Mouse (Mus musculus): Measurements from ENCODE around the gene Oscp1. TPM values are rescaled to one million over a fixed set of nuclear protein-coding genes. Genes with fewer than 3 reads are reported as not detected.
A peak's percentile ranks its signal among the peaks of the same experiment; 100 is the strongest.

Oscp1 gene
- polyA plus RNA-seq, 1 experiment from 2014 or later = 23.7 TPM

DNA sequence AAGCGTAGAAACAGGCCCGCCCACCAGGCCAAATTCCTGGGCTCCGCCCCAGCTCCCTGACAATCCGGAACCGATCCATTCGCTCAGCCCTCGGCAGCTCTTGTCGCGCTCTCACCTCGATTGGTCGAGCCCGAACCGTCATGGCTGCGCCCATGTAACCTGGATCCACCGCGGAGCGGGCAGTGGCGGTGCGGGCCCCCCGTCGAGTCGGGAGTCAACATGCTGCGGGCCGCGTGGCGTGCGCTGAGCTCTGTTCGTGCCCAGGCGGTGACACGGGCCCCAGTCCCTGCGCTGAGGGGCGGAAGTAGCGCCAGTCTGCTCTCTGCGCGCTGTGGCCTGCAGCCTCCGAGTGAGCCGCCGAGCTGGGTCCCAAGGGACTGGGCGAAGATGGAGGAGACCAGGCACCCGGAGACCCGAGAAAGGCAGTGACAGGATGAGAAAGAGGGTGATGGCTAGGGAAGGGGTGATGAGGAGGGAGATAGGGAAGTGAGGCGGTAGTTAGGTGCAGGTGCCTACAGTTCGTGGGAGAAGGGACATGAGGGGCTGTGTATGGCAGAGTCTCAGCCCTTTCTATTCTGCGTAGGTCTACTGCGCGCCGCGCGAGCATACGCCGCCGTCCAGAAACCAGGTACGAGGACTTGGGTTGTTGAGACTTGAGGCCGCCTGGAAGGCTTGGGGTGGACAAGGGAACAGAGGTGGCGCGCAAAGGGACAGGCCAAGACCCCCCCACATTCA, 11.3 kb upstream of the Oscp1 start, which contains the start of gene Mrps15:
Gene Mrps15, plus strand, starts transcription at position 75 of the 735 bp plus-strand sequence.
- H3K4me3 ChIP-seq (ENCODE audit: low read length) = peak within 1 kb of the TSS; percentile 80
- under 1% methylated on average over 56 of the region's 56 CpGs for WGBS
- H3K9me3 ChIP-seq (ENCODE audit: control insufficient read depth, low read length) = no peaks in the 10 kb centered on the region
- H3K4me1 ChIP-seq (replicated peaks; ENCODE audit: control insufficient read depth, insufficient read depth, low read length) = peaks cover 7% of the 10 kb centered on the region; the same call in 1 of the 2 replicates
- H3K9ac ChIP-seq (ENCODE audit: low read length) = peak within 1 kb of the TSS; percentile 79
- H3K27me3 ChIP-seq (ENCODE audit: control insufficient read depth, insufficient read depth, low read depth, low read length) = no peaks in the 10 kb centered on the region
- H3K36me3 ChIP-seq (ENCODE audit: control insufficient read depth, insufficient read depth, low read length) = 0 out of 2 replicates have a peak, but pooled peaks cover 2% of the 10 kb centered on the region
- peak; percentile 95 for ATAC-seq (ENCODE audit: low read depth)
- peak within 1 kb of the TSS; percentile 56 for H3K27ac ChIP-seq (ENCODE audit: low read length)
- peak within 1 kb of the TSS; percentile 64 for H3K4me2 ChIP-seq (ENCODE audit: low read depth, low read length)

GRCm38 (mm10) chr4:126051617-126052016, 6.7 kb upstream of the Oscp1 start:
- WGBS = 68% methylated on average over 7 of the region's 7 CpGs
- Histone ChIP-seq H3K9ac (ENCODE audit: low read length) (no peak overlapping the region), H3K27me3 (ENCODE audit: control insufficient read depth, insufficient read depth, low read depth, low read length) (no peaks in the 10 kb centered on the region), H3K4me3 (ENCODE audit: low read length) (no peak overlapping the region), H3K36me3 (ENCODE audit: control insufficient read depth, insufficient read depth, low read length) (peaks cover 18% of the 10 kb centered on the region), H3K27ac (ENCODE audit: low read length) (no peak overlapping the region), H3K4me1 (replicated peaks; ENCODE audit: control insufficient read depth, insufficient read depth, low read length) (peaks cover 7% of the 10 kb centered on the region; the same call in 1 of the 2 replicates), H3K4me2 (ENCODE audit: low read depth, low read length) (no peak overlapping the region), H3K9me3 (ENCODE audit: control insufficient read depth, low read length) (no peaks in the 10 kb centered on the region)
- ATAC-seq (ENCODE audit: low read depth) = peak; percentile 57

DNA sequence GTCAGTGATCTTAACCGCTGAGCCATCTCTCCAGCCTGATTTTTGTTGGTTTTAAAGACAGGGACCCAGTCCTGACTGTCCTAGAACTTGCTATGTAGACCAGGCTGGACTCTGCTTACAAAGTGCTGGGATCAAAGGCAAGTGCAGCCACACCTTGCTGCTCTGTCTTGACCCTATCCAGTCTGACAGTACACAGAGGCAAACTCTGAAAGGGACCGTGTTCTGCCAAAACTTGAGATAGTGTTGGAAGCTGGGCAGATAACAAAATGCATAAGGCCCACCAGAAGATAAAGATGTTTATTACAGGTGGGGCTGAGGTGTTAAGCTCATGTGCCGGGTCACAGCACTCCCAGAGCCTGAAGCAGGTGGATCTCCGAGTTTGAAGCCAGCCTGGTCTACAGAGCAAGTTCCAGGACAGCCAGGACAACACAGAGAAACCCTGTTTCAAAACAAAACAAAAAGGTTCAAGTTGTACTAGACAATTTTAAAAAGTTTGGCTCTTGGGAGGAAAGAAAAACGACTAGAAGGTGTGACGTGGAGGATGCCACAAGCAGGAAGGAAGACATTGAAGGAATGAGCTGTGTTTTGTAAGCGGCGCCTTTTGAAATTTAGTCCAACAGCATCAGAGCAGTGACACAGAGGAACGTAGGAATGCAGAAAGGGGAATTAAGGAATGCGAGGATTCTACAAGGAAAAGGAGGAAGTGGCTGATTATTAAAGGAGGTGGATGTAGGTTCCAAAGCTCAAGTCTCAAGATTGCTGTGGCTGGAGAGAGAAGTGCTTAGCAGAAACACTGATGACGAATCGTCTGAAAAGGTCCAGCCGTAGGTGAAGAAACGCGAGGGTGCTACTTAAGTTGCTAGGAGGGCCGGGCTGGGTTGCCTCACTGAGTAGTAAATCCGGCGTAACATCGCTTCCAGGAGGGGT, 895 bp upstream of the Oscp1 start:
- Histone ChIP-seq H3K4me3 (ENCODE audit: low read length) (peak overlapping the region; percentile 75), H3K27ac (ENCODE audit: low read length) (peak overlapping the region; percentile 67; the same call in 1 of the 2 replicates), H3K4me2 (ENCODE audit: low read depth, low read length) (peak overlapping the region; percentile 64), H3K9me3 (ENCODE audit: control insufficient read depth, low read length) (no peaks in the 10 kb centered on the region), H3K27me3 (ENCODE audit: control insufficient read depth, insufficient read depth, low read depth, low read length) (no peaks in the 10 kb centered on the region), H3K36me3 (ENCODE audit: control insufficient read depth, insufficient read depth, low read length) (peaks cover 15% of the 10 kb centered on the region), H3K4me1 (replicated peaks; ENCODE audit: control insufficient read depth, insufficient read depth, low read length) (peaks cover 15% of the 10 kb centered on the region), H3K9ac (ENCODE audit: low read length) (peak overlapping the region; percentile 75)
- 9% methylated on average over 19 of the region's 19 CpGs for WGBS
- peak; percentile 30; the same call in 1 of the 2 replicates for ATAC-seq (ENCODE audit: low read depth)

GRCm38 (mm10) chr4:126058997-126059362, 615 bp downstream of the Oscp1 start:
- H3K4me1 ChIP-seq (replicated peaks; ENCODE audit: control insufficient read depth, insufficient read depth, low read length) = peaks cover 15% of the 10 kb centered on the region
- ATAC-seq (ENCODE audit: low read depth) = no peak
- H3K4me3 ChIP-seq (ENCODE audit: low read length) = peak overlapping the region; percentile 75
- no peaks in the 10 kb centered on the region for H3K9me3 ChIP-seq (ENCODE audit: control insufficient read depth, low read length)
- H3K4me2 ChIP-seq (ENCODE audit: low read depth, low read length) = peak overlapping the region; percentile 64
- H3K36me3 ChIP-seq (ENCODE audit: control insufficient read depth, insufficient read depth, low read length) = peaks cover 10% of the 10 kb centered on the region
- WGBS = 36% methylated on average over 9 of the region's 9 CpGs
- H3K9ac ChIP-seq (ENCODE audit: low read length) = peak overlapping the region; percentile 64
- H3K27ac ChIP-seq (ENCODE audit: low read length) = no peak overlapping the region
- H3K27me3 ChIP-seq (ENCODE audit: control insufficient read depth, insufficient read depth, low read depth, low read length) = no peaks in the 10 kb centered on the region

DNA sequence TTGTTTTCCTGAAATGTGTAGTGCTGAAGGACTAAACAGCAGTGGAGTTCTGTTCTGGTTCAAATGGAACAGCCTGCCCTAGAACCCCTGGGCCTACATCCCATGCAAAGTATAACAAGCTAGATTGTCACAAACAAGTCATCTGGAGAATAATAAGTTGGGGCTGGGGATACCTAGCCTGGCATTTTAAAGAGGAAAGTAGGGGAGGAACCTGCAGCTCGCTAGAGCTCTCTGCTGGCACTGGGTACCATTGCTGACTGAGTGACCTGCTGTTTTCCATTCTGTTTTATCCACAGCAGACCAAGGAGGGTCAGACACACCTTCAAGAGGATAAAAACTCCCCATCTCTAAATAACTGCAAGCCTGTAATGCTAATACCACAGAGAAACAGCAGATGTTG, 4.5 kb downstream of the Oscp1 start:
- ATAC-seq (ENCODE audit: low read depth) = no peak
- peaks cover 7% of the 10 kb centered on the region for H3K4me1 ChIP-seq (replicated peaks; ENCODE audit: control insufficient read depth, insufficient read depth, low read length)
- H3K27ac ChIP-seq (ENCODE audit: low read length) = no peak overlapping the region
- 48% methylated on average over 1 of the region's 1 CpGs for WGBS
- no peaks in the 10 kb centered on the region for H3K9me3 ChIP-seq (ENCODE audit: control insufficient read depth, low read length)
- no peak overlapping the region for H3K4me3 ChIP-seq (ENCODE audit: low read length)
- H3K36me3 ChIP-seq (ENCODE audit: control insufficient read depth, insufficient read depth, low read length) = no peaks in the 10 kb centered on the region
- no peak overlapping the region for H3K4me2 ChIP-seq (ENCODE audit: low read depth, low read length)
- no peak overlapping the region for H3K9ac ChIP-seq (ENCODE audit: low read length)
- no peaks in the 10 kb centered on the region for H3K27me3 ChIP-seq (ENCODE audit: control insufficient read depth, insufficient read depth, low read depth, low read length)

DNA sequence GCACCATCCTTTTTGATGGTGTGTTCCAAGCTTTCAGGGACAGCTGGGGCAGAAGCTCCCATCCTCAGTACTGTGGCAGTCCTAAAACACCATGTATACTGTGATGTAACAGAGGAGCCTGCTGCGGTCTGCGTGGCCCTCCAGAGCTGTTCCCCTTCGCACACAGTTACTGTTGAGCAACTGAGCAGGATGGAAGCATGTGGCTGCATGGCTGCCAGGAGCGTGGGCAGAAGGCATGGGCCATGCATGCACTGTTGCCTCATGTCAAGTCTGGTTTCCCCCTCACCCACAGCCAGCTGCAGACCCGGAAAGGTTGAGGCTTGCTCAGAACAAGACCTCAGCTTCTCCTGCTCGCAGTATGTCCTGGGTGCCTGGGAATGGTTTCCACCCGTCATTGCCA, 6.9 kb downstream of the Oscp1 start:
- Histone ChIP-seq H3K4me2 (ENCODE audit: low read depth, low read length) (no peak overlapping the region), H3K27ac (ENCODE audit: low read length) (no peak overlapping the region), H3K27me3 (ENCODE audit: control insufficient read depth, insufficient read depth, low read depth, low read length) (no peaks in the 10 kb centered on the region), H3K4me1 (replicated peaks; ENCODE audit: control insufficient read depth, insufficient read depth, low read length) (no peaks in the 10 kb centered on the region; the same call in 1 of the 2 replicates), H3K36me3 (ENCODE audit: control insufficient read depth, insufficient read depth, low read length) (no peaks in the 10 kb centered on the region), H3K4me3 (ENCODE audit: low read length) (no peak overlapping the region), H3K9me3 (ENCODE audit: control insufficient read depth, low read length) (no peaks in the 10 kb centered on the region), H3K9ac (ENCODE audit: low read length) (no peak overlapping the region)
- ATAC-seq (ENCODE audit: low read depth) = no peak
- WGBS = 78% methylated on average over 7 of the region's 7 CpGs

- Histone ChIP-seq H3K4me1 (replicated peaks; ENCODE audit: control insufficient read depth, insufficient read depth, low read length) (no peaks in the 10 kb centered on the region; the same call in 1 of the 2 replicates), H3K4me2 (ENCODE audit: low read depth, low read length) (no peak overlapping the region), H3K9me3 (ENCODE audit: control insufficient read depth, low read length) (no peaks in the 10 kb centered on the region), H3K27me3 (ENCODE audit: control insufficient read depth, insufficient read depth, low read depth, low read length) (no peaks in the 10 kb centered on the region), H3K9ac (ENCODE audit: low read length) (no peak overlapping the region), H3K36me3 (ENCODE audit: control insufficient read depth, insufficient read depth, low read length) (no peaks in the 10 kb centered on the region), H3K27ac (ENCODE audit: low read length) (no peak overlapping the region), H3K4me3 (ENCODE audit: low read length) (no peak overlapping the region)
- 53% methylated on average over 15 of the region's 15 CpGs for WGBS
- 0 out of 2 replicates have a peak, but pooled peaks have one; percentile 28 for ATAC-seq (ENCODE audit: low read depth)
These were observed 9.2 kb downstream of the Oscp1 start for GRCm38 (mm10) chr4:126067401-126068077.

DNA sequence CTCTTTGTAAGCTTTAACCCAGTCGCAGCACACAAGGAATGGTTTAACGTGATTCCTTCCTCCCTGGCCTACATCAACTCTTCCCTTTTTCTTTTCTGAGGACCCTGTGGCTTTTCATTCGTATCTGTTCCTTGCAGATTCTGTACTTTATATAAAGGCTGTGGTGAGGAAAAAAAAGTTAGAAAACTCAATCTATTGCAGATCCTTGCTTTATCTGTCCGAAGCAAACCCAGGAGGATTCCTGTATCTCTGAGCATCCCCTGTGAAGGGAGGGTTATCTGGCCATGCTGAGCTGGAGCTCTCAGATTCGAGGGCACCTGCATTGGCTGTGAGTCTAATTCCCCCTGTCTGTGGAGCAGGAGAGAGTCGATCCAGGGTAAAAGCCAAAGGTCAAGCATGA, 10.5 kb downstream of the Oscp1 start:
- Histone ChIP-seq H3K27ac (ENCODE audit: low read length) (no peak overlapping the region), H3K4me3 (ENCODE audit: low read length) (no peak overlapping the region), H3K4me2 (ENCODE audit: low read depth, low read length) (no peak overlapping the region), H3K27me3 (ENCODE audit: control insufficient read depth, insufficient read depth, low read depth, low read length) (no peaks in the 10 kb centered on the region), H3K36me3 (ENCODE audit: control insufficient read depth, insufficient read depth, low read length) (no peaks in the 10 kb centered on the region), H3K9me3 (ENCODE audit: control insufficient read depth, low read length) (no peaks in the 10 kb centered on the region), H3K9ac (ENCODE audit: low read length) (no peak overlapping the region), H3K4me1 (replicated peaks; ENCODE audit: control insufficient read depth, insufficient read depth, low read length) (no peaks in the 10 kb centered on the region; the same call in 1 of the 2 replicates)
- no peak for ATAC-seq (ENCODE audit: low read depth)
- WGBS = 85% methylated on average over 6 of the region's 6 CpGs
